Mouse (Mus musculus): Measurements from ENCODE around the gene Cacna1f. TPM values are rescaled to one million over a fixed set of nuclear protein-coding genes. Genes with fewer than 3 reads are reported as not detected.

Cacna1f gene
- polyA plus RNA-seq, 1 experiment from 2014 or later, result not detected

- no peaks in the 10 kb centered on the region; a peak in 1 of 4 replicates for H3K4me1 ChIP-seq (ENCODE audit: control insufficient read depth in 2 of 2, insufficient read depth in 2 of 2, low read length in 2 of 2)
- H3K27ac ChIP-seq (replicated peaks in 1 of 2; ENCODE audit: control insufficient read depth in 1 of 2, insufficient read depth in 1 of 2, low read depth in 2 of 2, low read length in 2 of 2), result no peak overlapping the region
- H3K4me3 ChIP-seq (ENCODE audit: control insufficient read depth in 1 of 2, insufficient read depth in 1 of 2, low read depth in 1 of 2, low read length in 2 of 2), result peak overlapping the region; percentile 33 to 37
- no peak for ATAC-seq (ENCODE audit: insufficient number of reproducible peaks, insufficient read depth, low FRiP score, low read depth)
- 29% methylated on average over 12 of the region's 12 CpGs for WGBS
- no peaks in the 10 kb centered on the region for H3K36me3 ChIP-seq (ENCODE audit: control insufficient read depth, insufficient read depth, low read length)
- H3K9me3 ChIP-seq (ENCODE audit: control insufficient read depth, low read length), result no peaks in the 10 kb centered on the region
- H3K9ac ChIP-seq (ENCODE audit: low read length), result peak overlapping the region; percentile 60
- no peaks in the 10 kb centered on the region for H3K27me3 ChIP-seq (ENCODE audit: control insufficient read depth, insufficient read depth, low read length)
- peak overlapping the region; percentile 64 for H3K4me2 ChIP-seq (ENCODE audit: low read length)
These were observed 73.2 kb downstream of the Cacna1f start for GRCm38 (mm10) chrX:7680057-7680412.

- no peaks in the 10 kb centered on the region; a peak in 1 of 4 replicates for H3K4me1 ChIP-seq (ENCODE audit: control insufficient read depth in 2 of 2, insufficient read depth in 2 of 2, low read length in 2 of 2)
- peak within 1 kb of the TSS; percentile 64 for H3K4me2 ChIP-seq (ENCODE audit: low read length)
- H3K4me3 ChIP-seq (ENCODE audit: control insufficient read depth in 1 of 2, insufficient read depth in 1 of 2, low read depth in 1 of 2, low read length in 2 of 2), result peak within 1 kb of the TSS; percentile 33 to 37; a peak in 3 of 4 replicates
- peak within 1 kb of the TSS; percentile 60 for H3K9ac ChIP-seq (ENCODE audit: low read length)
- H3K27ac ChIP-seq (replicated peaks in 1 of 2; ENCODE audit: control insufficient read depth in 1 of 2, insufficient read depth in 1 of 2, low read depth in 2 of 2, low read length in 2 of 2), result no peak within 1 kb of the TSS
- no peaks in the 10 kb centered on the region for H3K27me3 ChIP-seq (ENCODE audit: control insufficient read depth, insufficient read depth, low read length)
- ATAC-seq (ENCODE audit: insufficient number of reproducible peaks, insufficient read depth, low FRiP score, low read depth), result no peak
- no peaks in the 10 kb centered on the region for H3K36me3 ChIP-seq (ENCODE audit: control insufficient read depth, insufficient read depth, low read length)
- 61% methylated on average over 14 of the region's 14 CpGs for WGBS
- no peaks in the 10 kb centered on the region for H3K9me3 ChIP-seq (ENCODE audit: control insufficient read depth, low read length)
These were observed 74.0 kb downstream of the Cacna1f start, which contains the start of gene Magix for GRCm38 (mm10) chrX:7680864-7681263. Gene Magix, minus strand, starts transcription at chrX:7681251.

Other genes with a start within 250 kb of the Cacna1f start
- gene Usp27x, start 231.3 kb upstream of the Cacna1f start, polyA plus RNA-seq (2014; fragmentation: Nextera tagmentation; extraction: Ambion mirVana), result 0.35 and 0.47 TPM in 2 replicates
- gene Foxp3, start 33.4 kb upstream of the Cacna1f start, polyA plus RNA-seq (2014; fragmentation: Nextera tagmentation; extraction: Ambion mirVana), result not detected in 2 replicates
- gene Ppp1r3f, start 32.8 kb upstream of the Cacna1f start, polyA plus RNA-seq (2014; fragmentation: Nextera tagmentation; extraction: Ambion mirVana), result 1.2 TPM in 2 replicates
- 16.1 and 17.4 TPM in 2 replicates for gene Ccdc22, start 1.6 kb upstream of the Cacna1f start, polyA plus RNA-seq (2014; fragmentation: Nextera tagmentation; extraction: Ambion mirVana)
- 0.24 and 2.0 TPM in 2 replicates for gene Syp, start 31.4 kb downstream of the Cacna1f start, polyA plus RNA-seq (2014; fragmentation: Nextera tagmentation; extraction: Ambion mirVana)
- gene Prickle3, start 50.2 kb downstream of the Cacna1f start, polyA plus RNA-seq (2014; fragmentation: Nextera tagmentation; extraction: Ambion mirVana), result 6.2 and 7.8 TPM in 2 replicates
- 194 and 196 TPM in 2 replicates for gene Plp2, start 64.3 kb downstream of the Cacna1f start, polyA plus RNA-seq (2014; fragmentation: Nextera tagmentation; extraction: Ambion mirVana)
- gene Magix, start 74.2 kb downstream of the Cacna1f start, polyA plus RNA-seq (2014; fragmentation: Nextera tagmentation; extraction: Ambion mirVana), result 0.54 and 0.74 TPM in 2 replicates
- 33.5 TPM in 2 replicates for gene Gpkow, start 90.0 kb downstream of the Cacna1f start, polyA plus RNA-seq (2014; fragmentation: Nextera tagmentation; extraction: Ambion mirVana)
- 18.5 and 24.0 TPM in 2 replicates for gene Wdr45, start 107.2 kb downstream of the Cacna1f start, polyA plus RNA-seq (2014; fragmentation: Nextera tagmentation; extraction: Ambion mirVana)
- gene Gm45208, start 115.2 kb downstream of the Cacna1f start, polyA plus RNA-seq (2014; fragmentation: Nextera tagmentation; extraction: Ambion mirVana), result not detected in 2 replicates
- gene Praf2, start 121.4 kb downstream of the Cacna1f start, polyA plus RNA-seq (2014; fragmentation: Nextera tagmentation; extraction: Ambion mirVana), result 36.3 and 40.8 TPM in 2 replicates
- 4.7 and 5.9 TPM in 2 replicates for gene Ccdc120, start 143.8 kb downstream of the Cacna1f start, polyA plus RNA-seq (2014; fragmentation: Nextera tagmentation; extraction: Ambion mirVana)
- 13.1 and 14.5 TPM in 2 replicates for gene Tfe3, start 155.5 kb downstream of the Cacna1f start, polyA plus RNA-seq (2014; fragmentation: Nextera tagmentation; extraction: Ambion mirVana)
- 25.0 and 26.6 TPM in 2 replicates for gene Gripap1, start 182.7 kb downstream of the Cacna1f start, polyA plus RNA-seq (2014; fragmentation: Nextera tagmentation; extraction: Ambion mirVana)
- gene Kcnd1, start 215.2 kb downstream of the Cacna1f start, polyA plus RNA-seq (2014; fragmentation: Nextera tagmentation; extraction: Ambion mirVana), result 1.8 and 1.9 TPM in 2 replicates
- 16.2 and 19.9 TPM in 2 replicates for gene Otud5, start 234.3 kb downstream of the Cacna1f start, polyA plus RNA-seq (2014; fragmentation: Nextera tagmentation; extraction: Ambion mirVana)

All from heart, embryonic 14.5 days (tissue).